Mouse (Mus musculus): ENCODE results near the gene Nxph4. TPM values are rescaled to one million over a fixed set of nuclear protein-coding genes. Genes with fewer than 3 reads are reported as not detected.

The Nxph4 gene
- polyA plus RNA-seq, 1 experiment from 2014 or later: not detected

GRCm38 (mm10) chr10:127500894-127501893 is 33.2 kb downstream of the Nxph4 start, which contains the start of gene Stac3:
Gene Stac3 (plus strand): TSS chr10:127501686.
- no peak for TF ChIP-seq EP300 (IDR thresholded peaks at IDR 0.05; ENCODE audit: low read depth)
- no peak for TF ChIP-seq CTCF (IDR thresholded peaks at IDR 0.05; ENCODE audit: low read depth)
- no peaks in the 10 kb centered on the region for H3K4me1 ChIP-seq (ENCODE audit: insufficient read depth)
- no peaks in the 10 kb centered on the region for H3K27me3 ChIP-seq (ENCODE audit: insufficient read depth, low read length)
- no peaks in the 10 kb centered on the region for H3K9me3 ChIP-seq (ENCODE audit: low read length)
- H3K9ac ChIP-seq (replicated peaks): no peak within 1 kb of the TSS
- no peak within 1 kb of the TSS for H3K4me2 ChIP-seq (ENCODE audit: low read depth, low read length)
- H3K4me3 ChIP-seq (ENCODE audit: low read depth, low read length): no peak within 1 kb of the TSS
- peaks cover 34% of the 10 kb centered on the region for H3K36me3 ChIP-seq (replicated peaks; ENCODE audit: insufficient read depth, low read length)
- DNase-seq: no peak
- ATAC-seq: no peak
- no peak within 1 kb of the TSS for H3K27ac ChIP-seq (ENCODE audit: low read depth)
- 66% methylated on average over 13 of the region's 13 CpGs for WGBS (ENCODE audit: insufficient replicate concordance)

- 79% methylated on average over 4 of the region's 4 CpGs for WGBS (ENCODE audit: insufficient replicate concordance)
- Histone ChIP-seq H3K27me3 (ENCODE audit: insufficient read depth, low read length) (no peaks in the 10 kb centered on the region), H3K4me3 (ENCODE audit: low read depth, low read length) (no peak overlapping the region), H3K27ac (ENCODE audit: low read depth) (no peak overlapping the region), H3K4me2 (ENCODE audit: low read depth, low read length) (no peak overlapping the region), H3K9ac (replicated peaks) (no peak overlapping the region), H3K9me3 (ENCODE audit: low read length) (no peaks in the 10 kb centered on the region), H3K36me3 (replicated peaks; ENCODE audit: insufficient read depth, low read length) (peaks cover 43% of the 10 kb centered on the region), H3K4me1 (ENCODE audit: insufficient read depth) (no peaks in the 10 kb centered on the region)
- TF ChIP-seq EP300 (IDR thresholded peaks at IDR 0.05; ENCODE audit: low read depth) (no peak), CTCF (IDR thresholded peaks at IDR 0.05; ENCODE audit: low read depth) (no peak)
- DNase-seq (no peak), ATAC-seq (no peak)
Measured at GRCm38 (mm10) chr10:127500042-127500441, 34.3 kb downstream of the Nxph4 start.

- Histone ChIP-seq H3K9ac (replicated peaks) (no peak overlapping the region), H3K36me3 (replicated peaks; ENCODE audit: insufficient read depth, low read length) (peaks cover 48% of the 10 kb centered on the region), H3K27me3 (ENCODE audit: insufficient read depth, low read length) (no peaks in the 10 kb centered on the region), H3K4me3 (ENCODE audit: low read depth, low read length) (no peak overlapping the region), H3K4me1 (ENCODE audit: insufficient read depth) (no peaks in the 10 kb centered on the region), H3K27ac (ENCODE audit: low read depth) (no peak overlapping the region), H3K9me3 (ENCODE audit: low read length) (no peaks in the 10 kb centered on the region), H3K4me2 (ENCODE audit: low read depth, low read length) (no peak overlapping the region)
- WGBS (ENCODE audit: insufficient replicate concordance): 78% methylated on average over 5 of the region's 5 CpGs
- TF ChIP-seq EP300 (IDR thresholded peaks at IDR 0.05; ENCODE audit: low read depth): no peak
- TF ChIP-seq CTCF (IDR thresholded peaks at IDR 0.05; ENCODE audit: low read depth): no peak
- DNase-seq (no peak), ATAC-seq (no peak)
Measured at GRCm38 (mm10) chr10:127499516-127499915, 34.8 kb downstream of the Nxph4 start.

- Histone ChIP-seq H3K4me1 (ENCODE audit: insufficient read depth) (no peaks in the 10 kb centered on the region), H3K27ac (ENCODE audit: low read depth) (no peak overlapping the region), H3K9me3 (ENCODE audit: low read length) (no peaks in the 10 kb centered on the region), H3K27me3 (ENCODE audit: insufficient read depth, low read length) (no peaks in the 10 kb centered on the region), H3K9ac (replicated peaks) (no peak overlapping the region), H3K4me2 (ENCODE audit: low read depth, low read length) (no peak overlapping the region), H3K36me3 (replicated peaks; ENCODE audit: insufficient read depth, low read length) (peaks cover 66% of the 10 kb centered on the region), H3K4me3 (ENCODE audit: low read depth, low read length) (no peak overlapping the region)
- DNase-seq (no peak), ATAC-seq (no peak)
- TF ChIP-seq CTCF (IDR thresholded peaks at IDR 0.05; ENCODE audit: low read depth): no peak
- TF ChIP-seq EP300 (IDR thresholded peaks at IDR 0.05; ENCODE audit: low read depth): no peak
- WGBS (ENCODE audit: insufficient replicate concordance): 86% methylated on average over 3 of the region's 3 CpGs
Measured at GRCm38 (mm10) chr10:127496156-127496555, 38.2 kb downstream of the Nxph4 start.

GRCm38 (mm10) chr10:127492118-127492517 is 42.2 kb downstream of the Nxph4 start:
- Histone ChIP-seq H3K4me2 (ENCODE audit: low read depth, low read length) (no peak overlapping the region), H3K9ac (replicated peaks) (no peak overlapping the region), H3K4me1 (ENCODE audit: insufficient read depth) (no peaks in the 10 kb centered on the region), H3K9me3 (ENCODE audit: low read length) (no peaks in the 10 kb centered on the region), H3K27ac (ENCODE audit: low read depth) (no peak overlapping the region), H3K4me3 (ENCODE audit: low read depth, low read length) (no peak overlapping the region), H3K27me3 (ENCODE audit: insufficient read depth, low read length) (no peaks in the 10 kb centered on the region), H3K36me3 (replicated peaks; ENCODE audit: insufficient read depth, low read length) (peaks cover 66% of the 10 kb centered on the region)
- ATAC-seq (peak; percentile 23; the same call in 1 of the 2 replicates), DNase-seq (no peak)
- TF ChIP-seq EP300 (IDR thresholded peaks at IDR 0.05; ENCODE audit: low read depth) (no peak), CTCF (IDR thresholded peaks at IDR 0.05; ENCODE audit: low read depth) (no peak)
- WGBS (ENCODE audit: insufficient replicate concordance): 86% methylated on average over 3 of the region's 3 CpGs

- Histone ChIP-seq H3K9ac (replicated peaks) (no peak overlapping the region), H3K36me3 (replicated peaks; ENCODE audit: insufficient read depth, low read length) (peaks cover 64% of the 10 kb centered on the region), H3K4me3 (ENCODE audit: low read depth, low read length) (no peak overlapping the region), H3K4me1 (ENCODE audit: insufficient read depth) (no peaks in the 10 kb centered on the region), H3K27me3 (ENCODE audit: insufficient read depth, low read length) (no peaks in the 10 kb centered on the region), H3K27ac (ENCODE audit: low read depth) (no peak overlapping the region), H3K9me3 (ENCODE audit: low read length) (no peaks in the 10 kb centered on the region), H3K4me2 (ENCODE audit: low read depth, low read length) (no peak overlapping the region)
- DNase-seq (no peak), ATAC-seq (no peak)
- TF ChIP-seq CTCF (IDR thresholded peaks at IDR 0.05; ENCODE audit: low read depth) (no peak), EP300 (IDR thresholded peaks at IDR 0.05; ENCODE audit: low read depth) (no peak)
- WGBS (ENCODE audit: insufficient replicate concordance): 86% methylated on average over 8 of the region's 8 CpGs
Measured at GRCm38 (mm10) chr10:127491128-127491512, 43.2 kb downstream of the Nxph4 start.
